Mouse (Mus musculus) liver, adult 2 months (tissue): ENCODE data around the gene Fbxo4. TPM values are rescaled to one million over a fixed set of nuclear protein-coding genes. Genes with fewer than 3 reads are reported as not detected.

Experiments
- DNase-seq: peaks from one replicate; pipeline ENCODE4 v3.0.0-alpha.2; 2011; ENCODE audit warnings: low read depth, low spot score; ENCODE audit errors: extremely low read depth
- H3K27ac ChIP-seq: fragments of 200-500 bp; replicated peaks from 2 replicates; pipeline ENCODE4 v1.5.1; 2012; ENCODE audit warnings: low read depth, mild to moderate bottlenecking, control low read depth, inconsistent platforms, low read length; ENCODE audit not compliant: insufficient read depth
- H3K27me3 ChIP-seq: fragments of 200-500 bp; 2 replicates; pipeline ENCODE4 v1.6.1; 2012; ENCODE audit warnings: mild to moderate bottlenecking, moderate library complexity, low read length, inconsistent platforms; ENCODE audit not compliant: control insufficient read depth, insufficient read depth
- H3K36me3 ChIP-seq: fragments of 200-500 bp; 2 replicates; pipeline ENCODE4 v1.6.1; 2012; ENCODE audit warnings: low read length, inconsistent platforms; ENCODE audit not compliant: control insufficient read depth, insufficient read depth
- H3K4me1 ChIP-seq: fragments of 200-500 bp; 2 replicates; pipeline ENCODE4 v1.6.1; 2011; ENCODE audit warnings: low read length; ENCODE audit not compliant: control insufficient read depth, insufficient read depth
- H3K4me3 ChIP-seq: fragments of 200-500 bp; 2 replicates; pipeline ENCODE4 v1.5.1; 2011; ENCODE audit warnings: low read depth, mild to moderate bottlenecking, control low read depth, low read length, moderate library complexity; ENCODE audit not compliant: insufficient read depth
- H3K79me2 ChIP-seq: fragments of 200-500 bp; 2 replicates; pipeline ENCODE4 v1.6.1; 2012; ENCODE audit warnings: inconsistent platforms, mild to moderate bottlenecking, low read length, moderate library complexity; ENCODE audit not compliant: control insufficient read depth, insufficient read depth
- H3K9ac ChIP-seq: fragments of 200-500 bp; 2 replicates; pipeline ENCODE4 v1.6.1; 2012; ENCODE audit warnings: low read depth, mild to moderate bottlenecking, control low read depth, inconsistent platforms, low read length
- CTCF ChIP-seq: fragments of 200-500 bp; IDR thresholded peaks from 2 replicates; pipeline ENCODE4 v1.5.1; 2011; ENCODE audit warnings: low read depth, low read length, control low read depth
- POLR2A ChIP-seq: fragments of 200-500 bp; IDR thresholded peaks from 2 replicates; pipeline ENCODE4 v1.6.1; 2011; ENCODE audit warnings: low read length, control low read depth; ENCODE audit not compliant: insufficient read depth; ENCODE audit errors: extremely low read depth
- WGBS: fragments of 180-500 bp; shearing (Covaris S2); methylation state at CpG from one replicate; pipeline ENCODE4 v1.1.7; 2018; 5-methylcytosine and 5-hydroxymethylcytosine counted together
- polyA plus RNA-seq: library from polyadenylated mRNA; depleted of rRNA; stranded (reverse); fragments of >200 nt; gene quantifications from 2 replicates; pipeline ENCODE4 v1.2.3, GENCODE M21; 2012
- total RNA-seq: library from RNA; depleted of rRNA; stranded (reverse); fragments of >200 nt; gene quantifications from 2 replicates; pipeline ENCODE4 v1.2.3, GENCODE M21; 2014

The Fbxo4 gene
- total and polyA plus RNA-seq, 2 experiments, result 7.3 to 21.1 TPM

DNA sequence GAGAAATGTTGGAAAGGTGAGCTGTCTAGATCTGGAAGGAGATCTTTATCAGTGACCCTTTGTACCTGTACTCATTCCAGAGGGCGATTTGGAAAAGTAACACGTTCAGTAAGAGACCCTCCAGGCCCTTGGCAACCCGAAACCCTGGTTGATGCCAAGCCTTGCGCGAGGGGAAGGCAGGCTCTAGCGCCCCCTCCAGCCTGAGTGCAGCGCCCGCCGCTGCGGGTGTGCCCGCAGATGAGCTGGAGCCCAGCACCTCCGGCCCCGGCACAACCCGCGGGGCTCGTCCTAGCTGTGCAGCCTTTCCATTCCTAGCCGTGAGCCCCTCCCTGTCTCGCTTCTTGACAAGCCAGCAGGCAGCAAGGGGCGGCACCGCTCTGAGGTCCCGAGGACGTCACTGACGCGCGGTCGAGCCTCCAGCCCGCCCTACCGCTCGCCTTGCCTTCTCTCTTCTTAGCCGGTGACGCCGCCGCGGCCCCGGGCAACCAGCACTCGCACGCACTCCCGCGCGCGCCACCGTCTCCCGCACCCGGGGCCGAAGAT lies 46.9 kb upstream of the Fbxo4 start, which contains the start of gene Oxct1:
TSS of gene Oxct1 (plus strand) at position 153 of the 543 bp plus-strand sequence.
- Histone ChIP-seq H3K27ac (peak within 1 kb of the TSS; percentile 37; the same call in 1 of the 2 replicates), H3K79me2 (no peaks in the 10 kb centered on the region), H3K36me3 (no peaks in the 10 kb centered on the region), H3K9ac (peak within 1 kb of the TSS; percentile 75), H3K4me1 (no peaks in the 10 kb centered on the region), H3K27me3 (no peaks in the 10 kb centered on the region; the same call in 1 of the 2 replicates), H3K4me3 (peak within 1 kb of the TSS; percentile 70)
- TF ChIP-seq POLR2A (no peak), CTCF (peak; percentile 56)
- WGBS, result under 1% methylated on average over 45 of the region's 45 CpGs
- DNase-seq, result peak; percentile 35

DNA sequence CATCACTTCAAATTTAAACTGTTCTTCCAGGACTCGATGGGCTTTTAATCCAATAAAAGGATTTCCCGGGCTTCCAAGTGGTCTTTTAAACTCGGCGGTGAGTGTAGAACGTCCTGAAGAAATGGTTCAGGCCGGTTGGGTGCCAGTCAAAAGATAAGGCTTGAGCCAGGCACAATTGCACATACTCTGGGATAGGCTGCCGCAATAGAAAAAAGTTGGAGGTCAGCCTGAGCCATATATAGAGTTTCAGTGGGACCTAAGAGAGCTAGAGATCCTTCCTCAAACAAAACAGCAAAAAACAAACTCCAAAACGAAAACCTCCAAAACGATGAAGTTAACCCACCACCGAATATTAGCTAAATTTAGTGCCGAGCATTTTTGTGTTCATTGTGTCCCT lies 46.1 kb upstream of the Fbxo4 start:
- H3K79me2 ChIP-seq, result no peaks in the 10 kb centered on the region
- H3K27ac ChIP-seq, result no peak overlapping the region
- H3K4me1 ChIP-seq, result no peaks in the 10 kb centered on the region
- H3K4me3 ChIP-seq, result no peak overlapping the region
- no peaks in the 10 kb centered on the region for H3K36me3 ChIP-seq
- H3K27me3 ChIP-seq, result no peaks in the 10 kb centered on the region; the same call in 1 of the 2 replicates
- H3K9ac ChIP-seq, result no peak overlapping the region
- WGBS, result 63% methylated on average over 11 of the region's 11 CpGs
- TF ChIP-seq POLR2A (no peak), CTCF (no peak)
- no peak for DNase-seq

DNA sequence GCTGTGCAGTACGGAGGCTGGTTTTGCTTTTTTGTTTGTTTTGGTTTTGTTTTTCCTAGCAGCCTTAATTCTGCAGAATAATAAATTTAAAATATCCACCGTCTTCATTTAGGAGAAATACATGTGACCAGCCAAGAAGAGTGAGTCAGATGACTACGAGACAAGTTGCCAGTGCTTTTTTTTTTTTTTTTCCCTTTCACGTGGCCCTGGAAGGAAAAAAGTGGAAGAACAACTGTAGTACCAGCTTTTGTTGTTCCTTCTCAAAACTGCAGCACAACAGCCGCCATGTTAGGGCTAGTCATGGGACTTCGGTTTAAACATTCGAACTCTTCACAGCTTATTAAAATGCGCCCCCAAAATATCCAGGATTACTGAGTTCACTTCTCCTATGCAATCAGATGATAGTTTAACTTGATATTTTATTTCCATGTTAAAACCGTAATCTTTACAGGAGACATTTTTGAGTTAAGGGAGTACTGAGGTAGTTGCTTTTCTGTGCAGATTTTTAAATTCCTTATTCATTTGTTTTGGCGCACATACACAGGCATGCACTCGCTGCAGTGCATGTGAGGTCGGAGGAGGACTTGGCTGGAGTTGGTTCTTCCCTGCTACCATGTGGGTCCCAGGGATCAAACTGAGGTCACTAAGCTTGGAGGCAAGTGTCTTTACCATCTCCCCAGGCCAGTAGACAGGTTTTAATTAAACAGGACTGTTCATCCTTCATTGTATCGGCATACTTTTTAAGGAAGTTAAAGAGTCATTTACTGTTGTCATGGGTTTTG lies 45.5 kb upstream of the Fbxo4 start:
- 87% methylated on average over 13 of the region's 13 CpGs for WGBS
- H3K79me2 ChIP-seq, result no peaks in the 10 kb centered on the region
- H3K4me3 ChIP-seq, result no peak overlapping the region
- H3K27me3 ChIP-seq, result no peaks in the 10 kb centered on the region; the same call in 1 of the 2 replicates
- DNase-seq, result no peak
- no peaks in the 10 kb centered on the region for H3K4me1 ChIP-seq
- TF ChIP-seq CTCF (no peak), POLR2A (no peak)
- H3K27ac ChIP-seq, result no peak overlapping the region
- no peaks in the 10 kb centered on the region for H3K36me3 ChIP-seq
- no peak overlapping the region for H3K9ac ChIP-seq

DNA sequence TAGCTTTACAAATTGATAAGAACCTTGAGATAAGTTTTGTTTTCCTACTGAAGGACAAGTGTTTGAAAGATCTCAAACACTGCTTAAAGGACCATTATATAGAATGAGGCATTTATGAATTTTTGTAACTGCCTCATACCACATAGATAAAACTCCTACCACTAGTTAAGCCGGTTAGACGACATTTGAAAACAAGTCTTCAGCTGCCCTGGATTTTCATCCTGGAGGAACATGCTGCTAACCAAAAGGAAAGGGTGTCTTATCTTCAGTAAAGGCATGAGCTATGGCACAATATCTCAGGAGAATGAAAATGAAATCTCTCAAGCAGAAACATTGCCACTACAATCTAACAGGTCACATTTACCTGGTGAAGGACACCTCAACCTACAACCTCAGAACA lies 44.4 kb upstream of the Fbxo4 start:
- H3K27me3 ChIP-seq, result no peaks in the 10 kb centered on the region; the same call in 1 of the 2 replicates
- no peak overlapping the region for H3K27ac ChIP-seq
- TF ChIP-seq POLR2A (no peak), CTCF (no peak)
- H3K9ac ChIP-seq, result no peak overlapping the region
- no peaks in the 10 kb centered on the region for H3K36me3 ChIP-seq
- H3K79me2 ChIP-seq, result no peaks in the 10 kb centered on the region
- no peak for DNase-seq
- no peaks in the 10 kb centered on the region for H3K4me1 ChIP-seq
- WGBS, result 92% methylated on average over 2 of the region's 2 CpGs
- no peak overlapping the region for H3K4me3 ChIP-seq

DNA sequence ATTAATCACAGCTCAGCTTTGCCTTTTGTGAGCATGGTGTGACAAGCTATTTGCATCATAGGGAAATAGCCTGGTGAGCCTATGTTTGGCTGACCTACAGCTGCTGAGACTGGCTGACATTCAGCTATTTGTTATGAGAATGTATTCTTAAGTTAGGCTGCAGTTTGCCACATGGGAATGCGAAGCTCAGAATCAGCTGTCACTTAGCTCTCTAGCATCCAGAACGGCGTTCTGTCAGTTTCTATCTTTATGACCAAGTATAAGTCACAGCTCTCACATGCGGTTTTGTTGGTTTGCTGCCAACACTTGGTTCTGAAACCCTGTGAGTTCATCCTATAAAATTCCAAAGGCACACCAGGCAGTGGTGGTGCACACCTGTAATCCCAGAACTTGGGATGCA lies 41.3 kb upstream of the Fbxo4 start:
- H3K27me3 ChIP-seq, result no peaks in the 10 kb centered on the region
- H3K27ac ChIP-seq, result no peak overlapping the region
- TF ChIP-seq CTCF, result no peak
- TF ChIP-seq POLR2A, result no peak
- no peak overlapping the region for H3K9ac ChIP-seq
- H3K36me3 ChIP-seq, result no peaks in the 10 kb centered on the region
- 81% methylated on average over 4 of the region's 4 CpGs for WGBS
- DNase-seq, result no peak
- no peak overlapping the region for H3K4me3 ChIP-seq
- no peaks in the 10 kb centered on the region for H3K79me2 ChIP-seq
- H3K4me1 ChIP-seq, result no peaks in the 10 kb centered on the region

DNA sequence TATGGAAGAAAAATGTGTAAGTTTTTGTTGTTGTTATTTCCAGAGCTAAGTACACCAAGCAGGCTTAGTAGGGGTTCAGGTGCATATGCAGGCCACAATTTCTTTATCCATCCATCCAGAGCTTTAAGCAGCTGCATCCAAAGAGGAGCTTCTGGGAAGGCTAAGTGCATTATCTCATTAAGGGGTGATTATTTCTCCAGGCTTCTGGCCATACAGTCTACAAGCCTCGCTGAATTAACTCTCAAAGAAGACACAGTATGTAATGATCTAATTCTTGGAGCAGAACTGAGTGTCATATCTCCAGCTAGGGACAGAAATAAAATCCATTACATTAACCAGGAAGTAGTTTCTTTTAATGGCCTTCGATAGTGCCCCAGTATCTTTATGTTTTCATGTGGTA lies 34.5 kb upstream of the Fbxo4 start:
- Histone ChIP-seq H3K36me3 (no peaks in the 10 kb centered on the region), H3K4me1 (no peaks in the 10 kb centered on the region), H3K27me3 (no peaks in the 10 kb centered on the region), H3K79me2 (no peaks in the 10 kb centered on the region), H3K4me3 (no peak overlapping the region), H3K27ac (no peak overlapping the region), H3K9ac (no peak overlapping the region)
- DNase-seq, result no peak
- 83% methylated on average over 2 of the region's 2 CpGs for WGBS
- TF ChIP-seq CTCF (no peak), POLR2A (no peak)
